Mouse (Mus musculus) right cerebral cortex, postnatal 10 days (tissue): Measurements from ENCODE around the gene Gpr161.
A peak's percentile ranks its signal among the peaks of the same experiment; 100 is the strongest.
"Not testable (repeated sequence)": the region's sequence is repeated elsewhere in the genome, so short reads cannot be mapped to it uniquely, and the experiment has no call there.

ENCODE experiments used
- DNase-seq, 2 experiments: peaks; one replicate each; pipeline ENCODE4 v3.0.0; 2021; ENCODE audit warnings: low spot score in 2 of 2

Gpr161 gene

GRCm38 (mm10) chr1:165316361-165316760, 20.8 kb downstream of the Gpr161 start:
- no peak for DNase-seq

GRCm38 (mm10) chr1:165320141-165320934, 24.7 kb downstream of the Gpr161 start:
- DNase-seq: peak; percentile 62 to 82

- peak in 1 of 2 experiments; percentile 55 for DNase-seq
These were observed 25.8 kb downstream of the Gpr161 start for GRCm38 (mm10) chr1:165321393-165321861.

- no peak for DNase-seq
These were observed 26.3 kb downstream of the Gpr161 start for GRCm38 (mm10) chr1:165321891-165322290.

- DNase-seq: no peak
These were observed 27.3 kb downstream of the Gpr161 start for GRCm38 (mm10) chr1:165322934-165323333.

- DNase-seq: no peak
These were observed 31.8 kb downstream of the Gpr161 start for GRCm38 (mm10) chr1:165327370-165327769.

- DNase-seq: no peak
These were observed 32.2 kb downstream of the Gpr161 start for GRCm38 (mm10) chr1:165327831-165328230.

GRCm38 (mm10) chr1:165328384-165329289, 33.0 kb downstream of the Gpr161 start:
- not testable (repeated sequence) for DNase-seq

- no peak for DNase-seq
These were observed 35.3 kb downstream of the Gpr161 start for GRCm38 (mm10) chr1:165330859-165331258.

GRCm38 (mm10) chr1:165332797-165333196, 37.2 kb downstream of the Gpr161 start:
- no peak for DNase-seq

- no peak for DNase-seq
These were observed 46.5 kb downstream of the Gpr161 start for GRCm38 (mm10) chr1:165342126-165342525.

GRCm38 (mm10) chr1:165344453-165344852, 48.9 kb downstream of the Gpr161 start:
- DNase-seq: no peak

GRCm38 (mm10) chr1:165348627-165349026, 53.0 kb downstream of the Gpr161 start:
- no peak for DNase-seq

- DNase-seq: no peak
These were observed 60.8 kb downstream of the Gpr161 start for GRCm38 (mm10) chr1:165356347-165356746.

GRCm38 (mm10) chr1:165363271-165363670, 67.7 kb downstream of the Gpr161 start:
- no peak for DNase-seq

GRCm38 (mm10) chr1:165365057-165365456, 69.5 kb downstream of the Gpr161 start:
- no peak for DNase-seq

- DNase-seq: no peak
These were observed 75.4 kb downstream of the Gpr161 start for GRCm38 (mm10) chr1:165370990-165371389.

GRCm38 (mm10) chr1:165373839-165374238, 78.2 kb downstream of the Gpr161 start:
- no peak for DNase-seq
